Mouse (Mus musculus) neural tube, embryonic 12.5 days (tissue): ENCODE measurements around the gene Suclg2. TPM values are rescaled to one million over a fixed set of nuclear protein-coding genes. Genes with fewer than 3 reads are reported as not detected.

Experiments used
- ATAC-seq: fragments of 200-750 bp; cut with Nextera tagmentation; 2 replicates; pipeline ENCODE4 v1.8.0; 2017; ENCODE audit warnings: low read depth, mild to moderate bottlenecking, moderate TSS enrichment, moderate library complexity; ENCODE audit not compliant: low FRiP score
- H3K27ac ChIP-seq: fragments of 300-500 bp; sonication (generic); 2 replicates; pipeline ENCODE4 v1.5.1; 2016
- H3K27me3 ChIP-seq: fragments of 300-500 bp; sonication (generic); replicated peaks from 2 replicates; pipeline ENCODE4 v1.6.1; 2016; ENCODE audit warnings: mild to moderate bottlenecking
- H3K36me3 ChIP-seq: fragments of 300-500 bp; sonication (generic); 2 replicates; pipeline ENCODE4 v1.6.1; 2016; ENCODE audit warnings: mild to moderate bottlenecking
- H3K4me1 ChIP-seq: fragments of 300-500 bp; sonication (generic); 2 replicates; pipeline ENCODE4 v1.6.1; 2016
- H3K4me2 ChIP-seq: fragments of 300-500 bp; sonication (generic); replicated peaks from 2 replicates; pipeline ENCODE4 v1.6.1; 2016; ENCODE audit warnings: mild to moderate bottlenecking
- H3K4me3 ChIP-seq: fragments of 300-500 bp; sonication (generic); 2 replicates; pipeline ENCODE4 v1.5.1; 2016
- H3K9ac ChIP-seq: fragments of 300-500 bp; sonication (generic); 2 replicates; pipeline ENCODE4 v1.6.1; 2016; ENCODE audit warnings: mild to moderate bottlenecking
- H3K9me3 ChIP-seq: fragments of 300-500 bp; sonication (generic); 2 replicates; pipeline ENCODE4 v1.6.1; 2016; ENCODE audit warnings: mild to moderate bottlenecking
- WGBS: fragments of 180-500 bp; shearing (Covaris S2); methylation state at CpG from one replicate; pipeline ENCODE4 v1.1.7; 2016; 5-methylcytosine and 5-hydroxymethylcytosine counted together
- polyA plus RNA-seq: library from polyadenylated mRNA; unstranded; fragments of >200 nt; fragmentation: Nextera tagmentation; extraction: Ambion mirVana; gene quantifications from 2 replicates; pipeline ENCODE4 v1.2.1, GENCODE M21; 2016

Gene Suclg2
- polyA plus RNA-seq, 1 experiment from 2014 or later, result 23.7 TPM

DNA sequence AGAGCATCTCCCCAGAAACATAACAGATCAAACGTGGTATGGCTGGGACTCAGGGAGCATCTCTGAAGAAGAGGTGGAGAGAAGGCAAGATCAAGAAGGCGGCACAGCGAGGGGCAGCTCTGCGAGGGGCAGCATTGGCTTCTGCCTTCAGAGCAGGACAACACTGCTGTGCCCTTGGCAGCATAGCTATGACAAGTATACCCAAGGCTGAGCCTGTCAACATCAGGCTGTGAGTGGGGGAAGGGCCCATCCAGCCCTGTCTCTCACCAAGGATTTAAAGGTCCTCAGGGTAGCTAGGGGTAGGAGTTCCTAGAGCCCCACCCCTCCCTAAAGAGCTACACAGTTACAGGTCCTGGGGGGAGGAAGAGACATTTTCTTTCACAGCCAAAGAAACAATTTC lies 23.7 kb downstream of the Suclg2 start:
- WGBS, result 70% methylated on average over 4 of the region's 4 CpGs
- Histone ChIP-seq H3K9me3 (no peaks in the 10 kb centered on the region), H3K4me1 (peaks cover 4% of the 10 kb centered on the region; the same call in 1 of the 2 replicates), H3K27me3 (no peaks in the 10 kb centered on the region), H3K4me3 (no peak overlapping the region), H3K4me2 (no peak overlapping the region), H3K36me3 (no peaks in the 10 kb centered on the region), H3K27ac (no peak overlapping the region), H3K9ac (no peak overlapping the region)
- ATAC-seq, result no peak

DNA sequence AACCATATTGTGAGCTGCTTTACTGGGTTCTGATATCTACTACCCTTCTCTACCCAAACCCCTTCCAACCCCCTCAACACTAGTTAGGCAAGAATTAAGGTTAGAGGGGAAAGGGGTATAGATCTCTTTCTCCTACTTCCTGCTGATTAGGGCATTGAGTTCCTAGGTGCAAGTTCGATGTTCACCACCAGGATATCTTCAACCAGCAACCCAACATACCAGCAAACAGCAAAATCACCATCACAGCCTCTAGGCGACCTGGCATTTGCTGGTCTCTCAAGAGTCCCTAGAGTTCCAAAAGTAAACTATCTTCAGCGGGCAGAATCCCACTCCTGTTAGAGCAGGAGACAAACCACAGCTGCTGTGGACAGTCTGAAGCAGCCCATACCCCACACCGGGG lies 33.4 kb downstream of the Suclg2 start:
- Histone ChIP-seq H3K27me3 (no peaks in the 10 kb centered on the region), H3K9me3 (no peaks in the 10 kb centered on the region), H3K4me1 (no peaks in the 10 kb centered on the region), H3K27ac (no peak overlapping the region), H3K4me2 (no peak overlapping the region), H3K36me3 (no peaks in the 10 kb centered on the region), H3K9ac (no peak overlapping the region), H3K4me3 (no peak overlapping the region)
- no peak for ATAC-seq
- 83% methylated on average over 4 of the region's 4 CpGs for WGBS

DNA sequence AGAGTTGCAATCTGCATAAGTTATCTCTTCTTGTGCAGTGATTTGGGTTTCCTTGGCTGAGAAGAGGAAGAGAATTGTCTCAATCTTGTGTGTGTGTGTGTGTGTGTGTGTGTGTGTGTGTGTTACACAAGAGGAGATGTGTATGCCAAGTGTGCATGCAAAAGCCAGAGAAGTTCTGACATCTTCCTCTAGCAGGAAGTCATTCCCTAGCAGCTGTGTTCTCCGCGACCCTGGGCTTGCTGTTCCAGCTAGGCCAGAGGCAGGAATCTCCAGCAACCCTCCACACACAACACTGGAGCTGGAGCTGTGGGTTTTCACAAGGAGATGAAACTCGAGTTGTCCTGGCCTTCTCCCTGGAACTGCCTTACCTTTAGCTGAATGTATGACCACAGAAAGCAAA lies 38.9 kb downstream of the Suclg2 start:
- H3K27ac ChIP-seq, result no peak overlapping the region
- no peak overlapping the region for H3K4me3 ChIP-seq
- 69% methylated on average over 3 of the region's 3 CpGs for WGBS
- H3K9me3 ChIP-seq, result no peaks in the 10 kb centered on the region
- no peaks in the 10 kb centered on the region for H3K36me3 ChIP-seq
- no peaks in the 10 kb centered on the region for H3K4me1 ChIP-seq
- H3K9ac ChIP-seq, result no peak overlapping the region
- ATAC-seq, result no peak
- H3K4me2 ChIP-seq, result no peak overlapping the region
- H3K27me3 ChIP-seq, result no peaks in the 10 kb centered on the region

DNA sequence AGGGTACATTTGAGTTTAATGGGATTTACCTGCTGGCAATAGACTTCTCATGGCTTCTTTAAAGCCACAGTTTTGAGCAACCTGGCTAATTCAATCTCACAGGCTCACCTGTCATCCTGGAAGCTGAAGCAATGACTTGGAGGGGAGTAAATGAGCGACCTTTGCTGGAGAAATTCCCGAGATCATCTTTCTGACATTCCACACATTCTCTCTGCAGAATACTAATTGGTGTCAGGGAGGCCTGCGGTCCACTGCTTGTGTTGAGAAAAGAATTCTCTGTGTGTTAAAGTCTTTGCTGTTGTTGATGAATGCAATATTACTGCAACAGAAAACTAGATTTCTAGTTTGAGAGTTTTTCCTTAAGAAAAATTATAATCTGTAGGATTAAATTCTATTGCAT lies 39.3 kb downstream of the Suclg2 start:
- no peaks in the 10 kb centered on the region for H3K36me3 ChIP-seq
- 63% methylated on average over 3 of the region's 3 CpGs for WGBS
- H3K27me3 ChIP-seq, result no peaks in the 10 kb centered on the region
- H3K4me2 ChIP-seq, result no peak overlapping the region
- no peaks in the 10 kb centered on the region for H3K4me1 ChIP-seq
- H3K4me3 ChIP-seq, result no peak overlapping the region
- no peaks in the 10 kb centered on the region for H3K9me3 ChIP-seq
- H3K9ac ChIP-seq, result no peak overlapping the region
- no peak for ATAC-seq
- no peak overlapping the region for H3K27ac ChIP-seq

DNA sequence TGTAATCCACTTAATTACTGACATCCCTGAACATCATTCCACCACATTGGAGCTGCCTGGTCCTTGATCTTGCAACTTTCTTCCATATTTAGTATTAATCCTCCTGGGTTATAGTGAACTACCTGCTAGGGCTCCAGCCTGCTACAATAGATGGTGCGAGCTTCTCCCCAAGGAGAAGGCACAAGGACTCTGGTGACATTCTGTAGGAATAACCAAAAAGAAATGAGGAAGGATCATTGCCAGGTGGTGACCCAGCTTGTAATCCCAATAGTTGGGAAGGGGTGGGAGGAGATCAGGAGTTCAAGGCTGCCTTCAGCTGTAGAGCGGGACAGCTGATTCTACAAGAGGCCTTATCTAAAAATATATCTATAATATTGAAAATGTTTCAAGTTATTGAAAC lies 41.6 kb downstream of the Suclg2 start:
- H3K27ac ChIP-seq, result no peak overlapping the region
- no peak for ATAC-seq
- no peak overlapping the region for H3K9ac ChIP-seq
- no peaks in the 10 kb centered on the region for H3K9me3 ChIP-seq
- H3K4me2 ChIP-seq, result no peak overlapping the region
- no peaks in the 10 kb centered on the region for H3K27me3 ChIP-seq
- no peaks in the 10 kb centered on the region for H3K4me1 ChIP-seq
- H3K4me3 ChIP-seq, result no peak overlapping the region
- no peaks in the 10 kb centered on the region for H3K36me3 ChIP-seq
- WGBS, result 93% methylated on average over 2 of the region's 2 CpGs

DNA sequence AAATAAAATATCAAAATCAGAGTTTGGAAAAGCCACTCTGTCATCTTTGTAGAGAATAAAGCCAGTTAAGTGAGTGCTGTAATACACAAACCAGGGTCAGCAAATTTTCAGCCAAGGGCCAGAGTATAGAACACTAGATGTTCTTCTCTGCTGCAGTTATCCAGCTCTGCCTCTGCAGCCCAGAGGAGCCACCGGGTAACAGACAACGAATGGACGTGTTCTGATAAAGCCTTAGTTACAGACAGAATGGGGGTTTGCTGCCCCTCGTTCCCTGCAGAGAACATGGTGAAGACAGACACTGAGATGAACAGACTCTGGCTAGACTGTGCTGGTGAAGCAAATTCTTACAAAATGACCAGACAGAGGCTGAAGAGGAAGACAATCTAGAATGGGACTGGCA lies 42.2 kb downstream of the Suclg2 start:
- H3K4me3 ChIP-seq, result no peak overlapping the region
- no peaks in the 10 kb centered on the region for H3K36me3 ChIP-seq
- H3K9ac ChIP-seq, result no peak overlapping the region
- 66% methylated on average over 4 of the region's 4 CpGs for WGBS
- no peaks in the 10 kb centered on the region for H3K27me3 ChIP-seq
- no peaks in the 10 kb centered on the region for H3K4me1 ChIP-seq
- no peak overlapping the region for H3K4me2 ChIP-seq
- H3K9me3 ChIP-seq, result no peaks in the 10 kb centered on the region
- ATAC-seq, result no peak
- H3K27ac ChIP-seq, result no peak overlapping the region

DNA sequence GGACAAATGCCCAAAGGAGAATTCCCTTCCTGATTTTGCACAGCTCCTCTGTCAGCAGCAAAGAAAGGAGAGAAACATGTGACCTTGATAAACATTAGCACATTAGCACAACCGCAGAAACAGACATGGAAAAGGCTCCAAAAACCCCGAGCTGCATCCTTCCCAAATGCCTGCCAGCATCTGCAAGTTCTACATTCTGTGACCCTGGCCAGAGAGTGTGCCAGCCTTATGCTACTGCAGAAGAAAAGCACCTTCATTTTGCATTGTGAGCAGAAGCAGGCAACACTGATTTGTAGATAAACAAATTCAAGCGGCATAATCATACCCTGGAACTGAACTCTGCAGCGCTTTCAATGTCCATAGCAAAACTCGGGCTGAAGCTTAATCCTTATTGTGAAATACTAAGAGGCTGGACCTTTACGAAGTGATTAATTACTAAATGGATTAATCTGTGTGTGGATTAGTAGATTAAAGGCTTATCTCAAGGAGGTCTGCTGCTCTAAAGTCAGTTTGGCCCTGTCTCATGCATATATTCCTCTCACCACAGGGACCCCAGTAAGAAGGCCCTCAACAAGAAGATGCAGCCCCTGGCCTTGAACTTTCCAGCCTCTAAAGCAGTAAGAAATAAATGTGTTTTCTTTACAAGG lies 43.4 kb downstream of the Suclg2 start:
- no peaks in the 10 kb centered on the region for H3K27me3 ChIP-seq
- no peak overlapping the region for H3K4me2 ChIP-seq
- ATAC-seq, result no peak
- H3K4me3 ChIP-seq, result no peak overlapping the region
- H3K4me1 ChIP-seq, result no peaks in the 10 kb centered on the region
- no peaks in the 10 kb centered on the region for H3K36me3 ChIP-seq
- H3K27ac ChIP-seq, result no peak overlapping the region
- WGBS, result 75% methylated on average over 6 of the region's 6 CpGs
- no peaks in the 10 kb centered on the region for H3K9me3 ChIP-seq
- H3K9ac ChIP-seq, result no peak overlapping the region

DNA sequence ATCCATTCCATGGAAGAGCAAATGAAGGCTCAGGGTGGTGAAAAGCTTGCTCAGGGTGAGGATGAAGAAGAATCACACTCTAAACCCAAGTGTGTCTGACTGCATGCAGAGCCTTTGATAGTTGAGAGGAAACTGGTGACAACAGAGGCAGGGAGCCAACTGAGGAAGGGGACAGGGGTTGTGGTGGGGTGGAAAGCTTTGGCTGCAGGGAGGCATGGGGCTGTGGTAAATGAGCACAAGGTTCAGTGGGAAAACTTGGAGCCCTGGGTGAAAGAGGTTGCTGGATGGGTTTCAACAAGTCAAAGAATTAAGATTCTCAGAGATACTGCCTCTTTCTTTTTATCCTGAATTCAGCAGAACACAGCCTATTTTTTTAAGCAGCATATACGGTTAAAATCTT lies 43.9 kb downstream of the Suclg2 start:
- no peak for ATAC-seq
- Histone ChIP-seq H3K36me3 (no peaks in the 10 kb centered on the region), H3K9me3 (no peaks in the 10 kb centered on the region), H3K4me3 (no peak overlapping the region), H3K27ac (no peak overlapping the region), H3K27me3 (no peaks in the 10 kb centered on the region), H3K4me1 (no peaks in the 10 kb centered on the region), H3K9ac (no peak overlapping the region), H3K4me2 (no peak overlapping the region)
- WGBS, result 73% methylated on average over 1 of the region's 1 CpGs

DNA sequence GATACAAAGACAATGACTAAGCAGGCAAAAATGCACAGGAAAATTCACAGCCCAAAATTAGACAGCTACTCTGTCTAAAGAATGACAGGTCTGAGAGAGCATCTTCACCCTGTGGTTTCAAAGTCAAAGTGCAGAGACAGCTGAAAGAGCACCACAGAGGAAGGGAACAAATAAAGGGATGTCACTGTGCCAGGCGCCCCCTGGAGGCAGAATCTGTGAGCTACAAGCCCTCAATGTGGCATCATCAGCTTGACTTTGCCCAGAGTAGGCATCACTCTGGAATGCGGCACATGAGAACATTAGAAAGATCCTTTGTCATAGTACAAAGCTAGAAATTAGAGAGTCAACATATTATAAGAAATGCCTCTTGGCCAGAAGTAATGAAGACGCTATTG lies 49.3 kb downstream of the Suclg2 start:
- Histone ChIP-seq H3K27ac (no peak overlapping the region), H3K4me1 (no peaks in the 10 kb centered on the region), H3K4me3 (no peak overlapping the region), H3K9ac (no peak overlapping the region), H3K36me3 (no peaks in the 10 kb centered on the region), H3K9me3 (no peaks in the 10 kb centered on the region), H3K4me2 (no peak overlapping the region), H3K27me3 (no peaks in the 10 kb centered on the region)
- 60% methylated on average over 3 of the region's 3 CpGs for whole genome bisulfite sequencing
- no peak for ATAC-seq

DNA sequence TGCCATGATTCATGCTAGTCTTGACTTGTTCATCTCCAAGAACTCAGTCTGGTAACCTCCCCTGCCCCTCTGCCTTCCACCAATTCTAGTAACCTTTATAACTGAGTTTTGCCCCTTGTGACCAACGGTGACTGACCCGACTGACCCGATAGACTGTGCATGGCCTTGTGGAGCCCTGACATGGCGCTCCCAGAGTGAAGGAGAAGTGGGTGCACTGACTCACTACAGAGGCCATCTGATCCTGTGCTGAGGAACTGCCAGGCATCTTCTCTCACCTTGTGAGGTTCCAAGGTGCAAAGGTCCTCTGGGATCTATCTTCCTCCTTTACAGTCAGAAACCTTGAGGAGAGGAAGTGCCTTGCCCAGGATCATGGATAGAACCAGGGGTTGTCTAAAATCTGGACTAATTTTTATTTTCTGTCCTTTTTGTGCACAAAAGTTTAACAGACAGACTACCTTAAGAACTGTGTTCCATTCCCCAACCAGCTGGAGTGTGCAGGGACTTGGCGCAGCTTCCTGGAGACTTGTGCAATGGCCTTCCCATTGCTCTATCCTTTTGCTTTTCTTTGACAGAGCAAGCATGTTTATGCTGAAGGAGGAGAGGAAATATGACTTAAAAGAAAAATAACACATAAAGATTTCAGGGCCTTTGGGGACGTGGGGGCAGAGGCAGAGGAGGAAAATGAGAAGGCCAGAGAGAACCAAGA lies 49.8 kb downstream of the Suclg2 start:
- no peak overlapping the region for H3K9ac ChIP-seq
- no peak overlapping the region for H3K27ac ChIP-seq
- no peaks in the 10 kb centered on the region for H3K9me3 ChIP-seq
- WGBS, result 92% methylated on average over 6 of the region's 6 CpGs
- no peak overlapping the region for H3K4me2 ChIP-seq
- ATAC-seq, result no peak
- no peaks in the 10 kb centered on the region for H3K36me3 ChIP-seq
- H3K4me1 ChIP-seq, result no peaks in the 10 kb centered on the region
- H3K4me3 ChIP-seq, result no peak overlapping the region
- no peaks in the 10 kb centered on the region for H3K27me3 ChIP-seq

DNA sequence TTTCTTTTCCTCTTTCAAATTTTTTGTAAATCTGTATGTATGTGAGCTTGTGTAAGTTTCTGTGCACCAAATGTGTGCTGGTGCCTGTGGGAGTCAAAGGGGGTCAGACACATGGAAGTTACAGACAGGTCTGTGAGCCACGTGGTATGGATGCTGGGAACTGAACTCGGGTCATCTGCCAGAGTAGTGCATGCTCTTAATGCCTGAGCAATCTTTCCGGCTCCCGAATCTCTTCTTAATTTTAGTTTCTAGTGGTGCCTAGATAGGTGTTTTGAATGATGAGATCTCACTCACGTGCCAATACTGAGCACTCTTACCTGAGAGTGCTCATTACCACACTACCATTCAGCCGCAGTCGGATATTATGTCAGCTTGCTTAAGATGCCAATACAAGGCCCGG lies 60.9 kb downstream of the Suclg2 start:
- 95% methylated on average over 8 of the region's 8 CpGs for WGBS
- Histone ChIP-seq H3K4me2 (no peak overlapping the region), H3K27ac (no peak overlapping the region), H3K9me3 (no peaks in the 10 kb centered on the region), H3K36me3 (no peaks in the 10 kb centered on the region), H3K9ac (no peak overlapping the region), H3K27me3 (no peaks in the 10 kb centered on the region), H3K4me1 (no peaks in the 10 kb centered on the region), H3K4me3 (no peak overlapping the region)
- ATAC-seq, result no peak

DNA sequence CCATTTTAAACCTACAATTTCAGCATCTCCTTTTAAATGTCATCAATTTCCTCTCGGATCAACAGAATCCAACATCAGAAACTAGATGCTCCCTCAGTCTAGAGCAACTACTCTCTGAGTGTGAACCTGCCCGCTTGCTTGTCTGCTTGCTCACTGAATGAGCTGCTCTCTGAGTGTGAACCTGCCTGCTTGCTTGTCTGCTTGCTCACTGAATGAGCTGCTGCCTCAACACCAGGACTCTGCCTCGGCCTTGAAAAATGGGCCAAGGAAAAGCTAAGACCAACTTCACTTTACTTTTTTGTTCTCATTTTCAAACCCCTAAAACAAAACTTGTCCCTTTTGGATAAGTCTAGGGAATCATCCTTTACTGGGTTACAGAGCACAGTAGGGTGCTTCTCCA lies 64.9 kb downstream of the Suclg2 start:
- Histone ChIP-seq H3K4me2 (no peak overlapping the region), H3K4me1 (no peaks in the 10 kb centered on the region), H3K27me3 (no peaks in the 10 kb centered on the region), H3K4me3 (no peak overlapping the region), H3K9ac (no peak overlapping the region), H3K9me3 (no peaks in the 10 kb centered on the region), H3K36me3 (no peaks in the 10 kb centered on the region), H3K27ac (no peak overlapping the region)
- no peak for ATAC-seq
- 94% methylated on average over 3 of the region's 3 CpGs for WGBS

DNA sequence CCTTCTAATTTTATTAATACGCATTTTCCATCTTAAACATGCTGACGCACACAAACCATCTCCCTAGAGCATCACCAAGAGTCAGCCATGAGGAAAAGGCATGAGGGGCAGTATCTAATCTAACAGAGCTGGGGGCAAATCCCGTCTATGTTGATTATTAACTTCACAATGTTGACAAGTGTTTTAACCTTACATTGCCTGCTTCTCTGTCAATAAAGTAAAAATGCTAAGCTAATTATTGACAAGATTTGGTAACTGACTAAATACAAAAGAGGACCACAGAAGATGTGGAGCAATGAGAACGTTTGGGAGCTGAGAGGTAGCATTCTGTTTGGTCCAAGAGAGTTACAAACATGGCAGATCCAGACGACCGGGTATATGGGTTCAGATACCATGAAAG lies 65.8 kb downstream of the Suclg2 start:
- H3K9ac ChIP-seq, result no peak overlapping the region
- 90% methylated on average over 6 of the region's 6 CpGs for WGBS
- no peak for ATAC-seq
- no peaks in the 10 kb centered on the region for H3K9me3 ChIP-seq
- H3K27ac ChIP-seq, result no peak overlapping the region
- no peaks in the 10 kb centered on the region for H3K27me3 ChIP-seq
- H3K4me2 ChIP-seq, result no peak overlapping the region
- H3K4me3 ChIP-seq, result no peak overlapping the region
- H3K36me3 ChIP-seq, result no peaks in the 10 kb centered on the region
- no peaks in the 10 kb centered on the region for H3K4me1 ChIP-seq
